Mouse (Mus musculus): ENCODE data around the gene Slc16a13.

- no peak for TF ChIP-seq CTCF (IDR thresholded peaks at IDR 0.05; ENCODE audit: low read depth, low read length)
- no peak for TF ChIP-seq POLR2A (IDR thresholded peaks at IDR 0.05; ENCODE audit: extremely low read depth, insufficient read depth, low read length)
Measured at GRCm38 (mm10) chr11:70171181-70171580, 49.7 kb downstream of the Slc16a13 start.
